Mouse (Mus musculus): ENCODE data around the gene Crmp1.

DNA sequence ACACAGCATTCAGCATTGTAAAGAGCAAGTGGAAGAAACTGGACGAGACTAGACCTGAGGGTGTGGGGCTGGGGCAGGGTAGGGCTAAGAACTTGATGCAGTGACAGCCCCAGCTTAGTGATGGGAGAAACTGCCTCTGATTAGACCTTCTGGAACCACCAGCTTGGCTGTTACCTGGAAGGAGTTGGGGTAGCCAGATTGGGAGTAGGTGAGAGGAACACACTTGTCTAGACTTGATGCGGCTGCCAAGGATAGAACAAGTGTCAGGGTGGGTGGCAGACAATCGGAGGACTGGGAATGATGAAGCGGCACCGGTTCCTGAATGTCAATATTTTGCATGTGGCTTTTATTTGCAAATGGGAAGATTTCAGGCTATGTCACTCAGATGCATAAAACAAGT lies 21.2 kb upstream of the Crmp1 start:
- TF ChIP-seq CTCF (IDR thresholded peaks at IDR 0.05; ENCODE audit: low read depth, low read length) (no peak), POLR2A (IDR thresholded peaks at IDR 0.05; ENCODE audit: borderline replicate concordance, low read depth, low read length) (no peak)

Measured in bone marrow macrophage, adult 2 months (primary cell).